Mouse (Mus musculus) intestine, embryonic 14.5 days (tissue): ENCODE results near the gene Lyzl4. TPM values are rescaled to one million over a fixed set of nuclear protein-coding genes. Genes with fewer than 3 reads are reported as not detected.

Experiments used
- ATAC-seq: fragments of 200-750 bp; cut with Nextera tagmentation; replicated peaks from 2 replicates; pipeline ENCODE4 v1.8.0; 2017; ENCODE audit warnings: low read depth, moderate number of reproducible peaks, moderate TSS enrichment, moderate library complexity; ENCODE audit not compliant: low FRiP score, low TSS enrichment
- DNase-seq: peaks from one replicate; pipeline ENCODE4 v3.0.0-alpha.2; 2018; ENCODE audit warnings: low spot score
- H3K27ac ChIP-seq: fragments of 300-500 bp; sonication (generic); 2 replicates; pipeline ENCODE4 v1.5.1; 2014; ENCODE audit warnings: low read depth, mild to moderate bottlenecking, control low read depth
- H3K27me3 ChIP-seq: fragments of 300-500 bp; sonication (generic); replicated peaks from 2 replicates; pipeline ENCODE4 v1.6.1; 2014; ENCODE audit warnings: low read length, control low read depth; ENCODE audit not compliant: control insufficient read depth, insufficient read depth
- H3K36me3 ChIP-seq: fragments of 300-500 bp; sonication (generic); 2 replicates; pipeline ENCODE4 v1.6.1; 2014; ENCODE audit warnings: low read length, control low read depth; ENCODE audit not compliant: control insufficient read depth, insufficient read depth
- H3K4me1 ChIP-seq: fragments of 300-500 bp; sonication (generic); replicated peaks from 2 replicates; pipeline ENCODE4 v1.6.1; 2014; ENCODE audit warnings: low read length, control low read depth, mixed read lengths; ENCODE audit not compliant: control insufficient read depth, insufficient read depth
- H3K4me2 ChIP-seq: fragments of 300-500 bp; sonication (generic); 2 replicates; pipeline ENCODE4 v1.6.1; 2014; ENCODE audit warnings: low read length
- H3K4me3 ChIP-seq: fragments of 300-500 bp; sonication (generic); 2 replicates; pipeline ENCODE4 v1.5.1; 2014; ENCODE audit warnings: low read depth, low read length, control low read depth, mixed read lengths
- H3K9ac ChIP-seq: fragments of 300-500 bp; sonication (generic); 2 replicates; pipeline ENCODE4 v1.6.1; 2014; ENCODE audit warnings: mild to moderate bottlenecking, low read length
- H3K9me3 ChIP-seq: fragments of 300-500 bp; sonication (generic); 2 replicates; pipeline ENCODE4 v1.6.1; 2016; ENCODE audit warnings: low read length, control low read depth; ENCODE audit not compliant: control insufficient read depth
- WGBS: fragments of 180-500 bp; shearing (Covaris S2); extraction: QIAGEN DNeasy Blood & Tissue Kit; methylation state at CpG from one replicate; pipeline ENCODE4 v1.1.7; 2014; 5-methylcytosine and 5-hydroxymethylcytosine counted together
- polyA plus RNA-seq: library from polyadenylated mRNA; unstranded; fragments of >200 nt; fragmentation: Nextera tagmentation; extraction: Ambion mirVana; gene quantifications from 2 replicates; pipeline ENCODE4 v1.2.1, GENCODE M21; 2014

Lyzl4 gene
- polyA plus RNA-seq, 1 experiment from 2014 or later = not detected

DNA sequence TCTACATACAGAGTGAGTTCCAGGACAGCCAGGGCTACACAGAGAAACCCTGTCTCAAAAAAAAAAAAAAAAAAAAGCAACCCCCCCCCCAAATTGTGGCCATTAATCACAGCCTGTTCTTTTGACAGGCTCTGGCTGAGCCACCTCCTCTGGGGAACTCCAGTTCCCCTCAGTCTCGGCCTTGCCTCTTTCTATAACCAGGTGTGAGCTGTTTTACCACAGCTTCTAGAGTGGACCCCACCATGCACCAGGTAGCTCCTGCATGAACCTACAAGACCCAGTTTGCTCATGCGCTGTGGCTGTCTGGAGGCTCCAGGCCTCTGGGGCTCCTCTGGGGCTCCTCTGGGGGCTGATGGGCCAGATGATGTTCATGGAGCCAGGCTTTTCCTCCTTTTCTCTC lies 33.7 kb upstream of the Lyzl4 start:
- Histone ChIP-seq H3K27me3 (peaks cover 5% of the 10 kb centered on the region), H3K27ac (no peak overlapping the region), H3K4me3 (no peak overlapping the region), H3K9ac (no peak overlapping the region), H3K36me3 (no peaks in the 10 kb centered on the region), H3K4me1 (peaks cover 6% of the 10 kb centered on the region; the same call in 1 of the 2 replicates), H3K9me3 (no peaks in the 10 kb centered on the region), H3K4me2 (no peak overlapping the region)
- WGBS = 78% methylated on average over 2 of the region's 2 CpGs
- ATAC-seq (no peak), DNase-seq (no peak)

DNA sequence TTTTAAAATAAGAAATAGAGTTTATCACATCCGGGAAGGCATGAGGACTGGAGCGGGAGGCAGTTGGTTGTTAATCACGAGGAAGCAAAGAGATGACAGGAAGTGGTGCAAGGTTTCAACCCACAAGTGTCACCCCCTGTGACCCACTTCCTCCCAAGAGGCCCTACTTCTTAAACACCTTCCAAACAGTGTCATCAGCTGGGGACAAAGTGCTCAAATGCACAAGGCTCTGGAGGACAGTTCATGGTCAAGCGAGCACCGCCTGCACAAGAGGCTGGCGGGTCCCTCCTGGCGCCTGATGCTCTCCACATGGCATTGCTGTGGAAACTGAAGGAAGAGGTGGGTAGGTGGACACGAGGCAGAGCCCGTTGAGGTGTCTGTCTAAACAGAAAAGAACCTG lies 33.1 kb upstream of the Lyzl4 start:
- no peak for ATAC-seq
- H3K4me3 ChIP-seq = no peak overlapping the region
- no peaks in the 10 kb centered on the region for H3K9me3 ChIP-seq

DNA sequence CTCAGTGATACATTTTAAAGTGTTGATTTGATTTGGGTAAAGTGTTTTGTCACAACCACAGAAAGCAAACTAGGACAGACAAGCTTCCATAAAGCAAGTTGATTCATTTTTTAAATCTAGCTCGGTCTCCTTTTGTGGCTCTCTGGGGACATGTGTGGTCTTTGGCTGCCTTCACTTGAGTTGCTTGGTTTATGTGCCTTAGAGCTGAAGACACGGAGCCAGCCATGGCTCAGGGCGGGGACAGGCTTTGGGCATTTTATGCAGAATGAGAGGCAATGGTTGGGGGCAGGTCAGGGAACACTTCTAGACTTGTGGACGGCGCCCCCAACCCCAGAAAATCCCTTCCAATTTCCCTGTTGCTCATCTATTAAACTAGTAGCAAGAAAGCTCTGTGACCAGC lies 31.8 kb upstream of the Lyzl4 start:
- H3K36me3 ChIP-seq = no peaks in the 10 kb centered on the region
- peaks cover 12% of the 10 kb centered on the region; the same call in 1 of the 2 replicates for H3K4me1 ChIP-seq
- no peak overlapping the region for H3K27ac ChIP-seq
- H3K4me2 ChIP-seq = no peak overlapping the region
- H3K4me3 ChIP-seq = no peak overlapping the region
- peaks cover 14% of the 10 kb centered on the region for H3K27me3 ChIP-seq
- DNase-seq (no peak), ATAC-seq (no peak)
- no peaks in the 10 kb centered on the region for H3K9me3 ChIP-seq
- no peak overlapping the region for H3K9ac ChIP-seq
- WGBS = 87% methylated on average over 5 of the region's 5 CpGs

More for the DNA sequence above, 33.1 kb upstream of the Lyzl4 start:
- no peak for DNase-seq
- Histone ChIP-seq H3K4me2 (no peak overlapping the region), H3K27ac (no peak overlapping the region), H3K27me3 (peaks cover 8% of the 10 kb centered on the region), H3K36me3 (no peaks in the 10 kb centered on the region), H3K9ac (no peak overlapping the region), H3K4me1 (peaks cover 6% of the 10 kb centered on the region; the same call in 1 of the 2 replicates)
- WGBS = 83% methylated on average over 9 of the region's 9 CpGs

DNA sequence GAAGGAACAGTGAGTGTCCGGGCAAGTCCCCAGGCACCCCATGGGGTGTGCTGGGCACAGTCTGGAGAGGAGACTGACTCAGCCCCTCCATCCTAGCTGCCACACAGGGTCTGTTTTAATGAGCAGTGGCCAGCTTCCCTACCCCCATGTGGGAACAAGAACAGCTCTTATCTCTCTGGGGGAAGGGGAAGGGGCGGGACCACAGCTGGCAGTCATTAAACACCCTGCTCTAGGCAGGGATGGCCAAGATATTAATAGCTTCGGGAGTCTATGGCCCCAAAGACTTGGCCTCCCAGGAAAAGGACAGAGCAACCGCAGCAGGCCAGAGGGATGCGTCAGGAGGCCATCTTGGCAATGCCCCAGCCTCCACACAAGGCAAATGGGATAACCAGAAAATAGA lies 30.4 kb upstream of the Lyzl4 start:
- H3K4me2 ChIP-seq = no peak overlapping the region
- H3K9me3 ChIP-seq = no peaks in the 10 kb centered on the region
- H3K27ac ChIP-seq = no peak overlapping the region
- WGBS = 48% methylated on average over 5 of the region's 5 CpGs
- H3K4me3 ChIP-seq = no peak overlapping the region
- no peak overlapping the region for H3K9ac ChIP-seq
- peaks cover 19% of the 10 kb centered on the region for H3K27me3 ChIP-seq
- ATAC-seq (no peak), DNase-seq (no peak)
- no peaks in the 10 kb centered on the region for H3K36me3 ChIP-seq
- peaks cover 11% of the 10 kb centered on the region; the same call in 1 of the 2 replicates for H3K4me1 ChIP-seq

DNA sequence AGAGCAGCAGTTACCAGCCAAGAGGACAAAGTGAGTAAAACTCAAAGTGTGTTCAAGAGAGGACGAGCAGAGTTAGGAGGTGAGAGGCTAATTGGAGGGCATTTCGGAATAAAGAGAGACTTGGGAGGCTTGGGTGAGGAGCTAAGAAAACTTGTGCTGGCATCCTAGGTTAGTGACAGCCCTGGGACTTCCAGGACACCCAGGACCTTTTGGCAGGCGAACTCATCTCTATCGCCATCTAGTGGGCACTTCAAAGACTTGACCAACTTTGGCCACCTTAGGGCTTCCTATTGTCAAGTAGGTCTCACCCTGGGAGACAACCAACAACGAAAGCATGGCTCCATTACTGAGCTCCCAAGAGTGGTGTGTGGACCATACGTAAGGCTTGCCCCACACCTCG lies 29.4 kb upstream of the Lyzl4 start:
- DNase-seq (peak; percentile 70), ATAC-seq (no peak)
- Histone ChIP-seq H3K27ac (no peak overlapping the region), H3K9me3 (no peaks in the 10 kb centered on the region), H3K4me3 (no peak overlapping the region), H3K4me1 (peaks cover 7% of the 10 kb centered on the region; the same call in 1 of the 2 replicates), H3K9ac (no peak overlapping the region), H3K27me3 (peaks cover 19% of the 10 kb centered on the region), H3K36me3 (no peaks in the 10 kb centered on the region), H3K4me2 (no peak overlapping the region)
- WGBS = 24% methylated on average over 7 of the region's 7 CpGs

DNA sequence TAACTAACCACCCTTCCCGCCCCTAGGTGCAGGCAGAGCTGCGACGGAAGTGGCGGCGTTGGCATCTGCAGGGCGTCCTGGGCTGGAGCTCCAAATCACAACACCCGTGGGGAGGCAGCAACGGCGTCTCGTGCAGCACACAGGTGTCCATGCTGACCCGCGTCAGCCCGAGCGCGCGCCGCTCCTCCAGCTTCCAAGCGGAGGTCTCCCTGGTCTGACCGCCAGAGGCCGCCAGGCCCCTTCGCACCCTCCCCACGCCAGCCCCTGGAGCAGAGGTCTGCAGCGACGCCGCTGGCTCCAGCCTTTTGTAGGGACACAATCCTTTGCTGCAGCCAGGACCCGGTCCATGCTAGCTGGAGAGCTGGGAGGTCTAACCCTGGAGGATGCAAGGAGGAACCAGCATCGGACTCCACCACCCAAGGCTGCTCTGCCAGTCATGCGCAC lies 27.5 kb upstream of the Lyzl4 start:
- H3K27me3 ChIP-seq = peaks cover 19% of the 10 kb centered on the region
- H3K4me2 ChIP-seq = peak overlapping the region; percentile 61
- under 1% methylated on average over 28 of the region's 28 CpGs for WGBS
- no peaks in the 10 kb centered on the region for H3K36me3 ChIP-seq
- peaks cover 7% of the 10 kb centered on the region; the same call in 1 of the 2 replicates for H3K4me1 ChIP-seq
- no peak overlapping the region for H3K27ac ChIP-seq
- no peaks in the 10 kb centered on the region for H3K9me3 ChIP-seq
- peak overlapping the region; percentile 17 for H3K4me3 ChIP-seq
- ATAC-seq (peak; percentile 56), DNase-seq (peak; percentile 85)
- H3K9ac ChIP-seq = 0 out of 2 replicates have a peak overlapping the region, but pooled peaks have one; percentile 27

DNA sequence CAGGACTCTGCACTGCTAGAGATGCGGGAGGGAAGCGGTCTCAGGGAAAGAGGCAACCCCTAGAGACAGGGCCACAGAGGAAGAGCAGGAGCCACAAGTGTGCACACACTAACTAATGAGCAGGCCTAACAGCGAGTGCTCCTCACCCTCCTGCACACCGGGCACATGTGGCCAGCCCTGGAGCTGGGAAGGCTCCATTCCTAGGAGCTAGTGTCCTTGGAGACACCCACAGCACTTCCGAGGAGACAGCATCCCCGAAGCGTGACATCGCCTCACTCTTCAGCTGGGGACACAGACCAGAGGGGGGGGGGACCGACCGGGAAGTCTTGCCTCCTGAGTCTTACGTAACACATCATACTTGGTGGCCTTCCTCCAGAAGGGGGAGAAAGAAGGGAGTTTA lies 25.9 kb upstream of the Lyzl4 start:
- Histone ChIP-seq H3K4me2 (no peak overlapping the region), H3K27ac (no peak overlapping the region), H3K36me3 (no peaks in the 10 kb centered on the region), H3K27me3 (peaks cover 19% of the 10 kb centered on the region), H3K9ac (no peak overlapping the region), H3K4me3 (no peak overlapping the region), H3K9me3 (no peaks in the 10 kb centered on the region), H3K4me1 (peaks cover 7% of the 10 kb centered on the region; the same call in 1 of the 2 replicates)
- ATAC-seq = no peak
- DNase-seq = no peak
- 81% methylated on average over 11 of the region's 11 CpGs for WGBS

DNA sequence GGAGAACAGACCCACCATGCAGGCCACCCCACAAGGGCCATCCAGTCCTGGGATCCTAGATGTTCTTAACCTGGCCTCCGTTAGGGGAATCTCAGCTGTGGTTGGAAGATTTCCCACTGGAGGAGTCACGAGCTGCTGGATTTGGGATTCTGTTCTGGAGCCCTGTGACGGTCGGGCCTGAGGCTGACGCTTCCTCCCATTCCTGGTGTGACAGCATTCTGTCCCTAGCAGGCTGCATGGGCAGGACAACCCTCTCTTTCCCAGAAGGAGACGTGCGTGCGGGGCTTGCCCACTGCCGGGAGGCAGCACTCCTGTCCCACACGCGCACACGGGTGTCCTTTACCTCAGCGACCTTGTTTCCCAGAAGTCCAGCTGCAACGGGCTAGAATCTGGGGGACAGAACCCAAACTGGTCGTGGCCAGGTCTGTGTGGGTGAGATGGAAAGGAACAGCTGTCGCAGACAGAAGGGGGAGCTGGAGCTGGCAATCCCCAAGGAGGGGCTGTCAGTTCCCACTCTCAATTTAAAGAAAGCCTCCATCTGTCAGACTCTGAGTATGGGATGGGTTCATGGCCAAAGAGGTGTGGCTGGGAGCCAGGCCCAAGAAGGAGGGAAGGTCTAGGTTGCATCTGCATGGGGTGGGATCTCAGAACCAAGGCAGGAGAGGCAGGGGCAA lies 25.2 kb upstream of the Lyzl4 start:
- WGBS = 71% methylated on average over 16 of the region's 16 CpGs
- Histone ChIP-seq H3K27me3 (peaks cover 19% of the 10 kb centered on the region), H3K27ac (no peak overlapping the region), H3K4me2 (no peak overlapping the region), H3K9me3 (no peaks in the 10 kb centered on the region), H3K36me3 (no peaks in the 10 kb centered on the region), H3K9ac (no peak overlapping the region), H3K4me3 (no peak overlapping the region), H3K4me1 (peaks cover 7% of the 10 kb centered on the region; the same call in 1 of the 2 replicates)
- ATAC-seq = no peak
- DNase-seq = no peak

DNA sequence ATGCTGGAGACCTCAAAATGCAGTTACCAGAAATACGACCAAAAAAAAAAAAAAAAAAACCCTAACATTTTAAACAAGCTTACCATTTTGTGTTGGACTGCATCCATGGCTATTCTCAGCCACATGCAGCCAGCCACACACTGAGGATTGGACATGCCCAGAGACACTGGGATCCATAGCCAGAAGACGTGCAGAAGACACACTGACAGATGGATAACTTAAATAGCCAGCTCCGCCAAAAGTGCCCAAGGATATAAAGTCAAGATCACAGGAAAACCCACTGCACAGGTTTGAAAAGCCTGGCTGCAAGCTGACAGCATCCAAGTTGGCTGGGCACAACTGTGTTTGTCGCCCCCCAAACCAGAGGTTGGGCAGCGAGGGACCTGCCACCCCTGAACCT lies 22.2 kb upstream of the Lyzl4 start:
- no peak overlapping the region for H3K4me2 ChIP-seq
- 0 out of 2 replicates have a peak, but pooled peaks cover under 1% of the 10 kb centered on the region for H3K4me1 ChIP-seq
- WGBS = 78% methylated on average over 5 of the region's 5 CpGs
- H3K36me3 ChIP-seq = no peaks in the 10 kb centered on the region
- ATAC-seq (no peak), DNase-seq (no peak)
- no peaks in the 10 kb centered on the region for H3K9me3 ChIP-seq
- no peak overlapping the region for H3K27ac ChIP-seq
- H3K27me3 ChIP-seq = 0 out of 2 replicates have a peak, but pooled peaks cover 8% of the 10 kb centered on the region
- H3K4me3 ChIP-seq = no peak overlapping the region
- no peak overlapping the region for H3K9ac ChIP-seq
